Comparison of ENCODE assay signal across 35 mouse cellular contexts in the genomic region with DNA sequence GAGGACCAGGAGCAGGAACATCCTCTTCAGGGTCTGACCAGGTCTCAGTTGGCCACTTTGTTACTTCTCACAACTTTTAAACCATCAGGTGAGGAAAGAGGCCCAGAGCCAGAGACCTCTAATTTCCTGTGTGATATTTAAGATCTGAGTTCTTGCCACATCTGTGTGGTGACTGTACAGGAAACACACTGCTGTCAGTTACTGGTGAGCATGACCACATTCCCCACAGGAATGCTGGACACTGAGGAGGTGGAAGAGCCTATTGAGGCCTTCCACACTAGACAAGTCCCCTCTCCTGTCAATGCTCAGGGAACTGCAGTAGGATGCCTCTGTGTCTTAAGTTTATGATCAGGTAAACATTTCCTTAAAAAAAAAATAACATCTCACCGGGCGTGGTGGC. TPM values are rescaled to one million over a fixed set of nuclear protein-coding genes. Genes with fewer than 3 reads are reported as not detected.
A peak's percentile ranks its signal among the peaks of the same experiment; 100 is the strongest.
DNase-seq lines count a peak whose midpoint lies in the region; ATAC-seq lines count a peak whose summit lies in the region.
"Had no signal": no experiment of that assay in that cellular context is flagged by ENCODE, and none has a peak within 500 bp of the region (broad histone marks: within the 10 kb centered on the region; RNA-seq: fewer than 3 reads in every experiment).

A gene (minus strand): TSS at position 107 of the 400 bp plus-strand sequence.

- H3K27me3 ChIP-seq in embryonic facial prominence, embryonic 10.5 days (replicated peaks; ENCODE audit: low read depth, poor library complexity, severe bottlenecking): no peaks in the 10 kb centered on the region
- H3K27me3 ChIP-seq: embryonic facial prominence, embryonic 15.5 days; heart, embryonic 15.5 days; hindbrain, embryonic 12.5 days; limb, embryonic 12.5 days; neural tube, embryonic 15.5 days had no signal

- ATAC-seq in erythroblast, adult 5-6 weeks (replicated peaks; ENCODE audit: low FRiP score, poor library complexity, severe bottlenecking): no peak
- peak; percentile 80 for ATAC-seq in megakaryocyte progenitor cell, adult 5-6 weeks (replicated peaks; ENCODE audit: poor library complexity)
- ATAC-seq: forebrain, embryonic 16.5 days; intestine, postnatal 0 days had no signal

- DNase-seq in 3134 (ENCODE audit: extremely low read depth, insufficient read length, low spot score): peak; percentile 32
- peak; percentile 91 for DNase-seq in 416B (ENCODE audit: low read depth)
- DNase-seq in adrenal gland, adult 8-10 months: no peak
- no peak for DNase-seq in embryonic facial prominence, embryonic 10.5 days (ENCODE audit: low spot score)
- DNase-seq in lung, postnatal 25 days (ENCODE audit: low spot score): no peak
- DNase-seq: adrenal gland, postnatal 25 days; cerebellum, adult 9-10 months; gastrocnemius, adult 2 months; kidney, adult 9 months; kidney, postnatal 10 days; layer of hippocampus, adult 9-11 months; lung, postnatal 4 days; midbrain, embryonic 14.5 days; retina, postnatal 1 day; right cerebral cortex, postnatal 14 days; thymus, postnatal 4 days had no signal

- no peak within 1 kb of the TSS for H3K4me3 ChIP-seq in embryonic facial prominence, embryonic 10.5 days
- H3K4me3 ChIP-seq: embryonic facial prominence, embryonic 15.5 days; forebrain, embryonic 10.5 days; gastrocnemius, adult 2 months; heart, embryonic 10.5 days; heart, embryonic 15.5 days; hindbrain, embryonic 12.5 days; limb, embryonic 12.5 days; neural tube, embryonic 15.5 days had no signal

- H3K27ac ChIP-seq in embryonic facial prominence, embryonic 10.5 days (replicated peaks): no peak within 1 kb of the TSS
- H3K27ac ChIP-seq: embryonic facial prominence, embryonic 15.5 days; forebrain, embryonic 10.5 days; gastrocnemius, adult 2 months; heart, embryonic 10.5 days; heart, embryonic 15.5 days; hindbrain, embryonic 12.5 days; limb, embryonic 12.5 days; neural tube, embryonic 15.5 days had no signal

- no peaks in the 10 kb centered on the region for H3K36me3 ChIP-seq in embryonic facial prominence, embryonic 10.5 days (replicated peaks)
- H3K36me3 ChIP-seq: embryonic facial prominence, embryonic 15.5 days; forebrain, embryonic 10.5 days; heart, embryonic 10.5 days; heart, embryonic 15.5 days; hindbrain, embryonic 12.5 days; limb, embryonic 12.5 days; neural tube, embryonic 15.5 days had no signal

- H3K9me3 ChIP-seq in embryonic facial prominence, embryonic 10.5 days: no peaks in the 10 kb centered on the region
- H3K9me3 ChIP-seq: embryonic facial prominence, embryonic 15.5 days; forebrain, embryonic 10.5 days; heart, embryonic 10.5 days; heart, embryonic 15.5 days; hindbrain, embryonic 12.5 days; limb, embryonic 12.5 days; neural tube, embryonic 15.5 days had no signal

- H3K4me1 ChIP-seq in embryonic facial prominence, embryonic 10.5 days: no peaks in the 10 kb centered on the region
- H3K4me1 ChIP-seq: embryonic facial prominence, embryonic 15.5 days; forebrain, embryonic 10.5 days; heart, embryonic 10.5 days; heart, embryonic 15.5 days; hindbrain, embryonic 12.5 days; limb, embryonic 12.5 days; neural tube, embryonic 15.5 days had no signal

- 98% methylated on average over 2 of the region's 2 CpGs for WGBS in embryonic facial prominence, embryonic 10.5 days

RNA-seq across cellular contexts. Expression of the gene that starts here (rescaled TPM):
- 205 and 289 TPM in 2 replicates for total RNA-seq in erythroblast, adult 5-6 weeks (2015; ENCODE audit: low replicate concordance)
- total RNA-seq in erythroblast, adult 5-6 weeks (2017; ENCODE audit: low replicate concordance): 98.4 and 115 TPM in 2 replicates
- total RNA-seq in megakaryocyte progenitor cell, adult 5-6 weeks (2015): 83.3 and 112 TPM in 2 replicates
- total RNA-seq in megakaryocyte progenitor cell, adult 5-6 weeks (2017): 23.6 and 30.6 TPM in 2 replicates
- total RNA-seq in adrenal gland, adult 8-10 months (2022): not detected
- not detected in 2 replicates for polyA plus RNA-seq in embryonic facial prominence, embryonic 10.5 days (2016; fragmentation: Nextera tagmentation; extraction: Ambion mirVana)
- total RNA-seq: adrenal gland, postnatal 25 days; gastrocnemius, adult 2 months; gastrocnemius, postnatal 4 days; heart, postnatal 25 days; left cerebral cortex, adult 18-20 months; left cerebral cortex, postnatal 25 days; liver, adult 2 months; MEL had no signal
- polyA plus RNA-seq: forebrain, embryonic 10.5 days; forebrain, embryonic 16.5 days; heart, embryonic 10.5 days; hindbrain, embryonic 12.5 days; intestine, postnatal 0 days; limb, embryonic 12.5 days; liver, adult 2 months; midbrain, embryonic 14.5 days; small intestine, adult 2 months; testis, adult 2 months had no signal

Comparison
In these comparisons a context has a peak if more than half of its experiments do, and no peak if none do; other contexts are left out.
1. RNA of the gene that starts here (total RNA-seq): 98.4 to 289 TPM in erythroblast, adult 5-6 weeks and 23.6 to 112 TPM in megakaryocyte progenitor cell, adult 5-6 weeks; not detected in adrenal gland, adult 8-10 months; every median in the first group is over 10 times any median in the second.
2. DNase-seq: peak in 3134 (single experiment) and 416B (single experiment); none in adrenal gland, adult 8-10 months (single experiment), embryonic facial prominence, embryonic 10.5 days (single experiment) and lung, postnatal 25 days (single experiment).